Mouse (Mus musculus) hindlimb bud, embryonic 11.5 days (tissue): ENCODE results near the gene Bicc1.
"Not testable (repeated sequence)": the region's sequence is repeated elsewhere in the genome, so short reads cannot be mapped to it uniquely, and the experiment has no call there.

ENCODE experiments used
- DNase-seq: peaks from one replicate; pipeline ENCODE4 v3.0.0-alpha.2; 2012; ENCODE audit warnings: low read depth, low spot score; ENCODE audit errors: extremely low spot score

The Bicc1 gene

GRCm38 (mm10) chr10:71002871-71003270 lies 156.6 kb downstream of the Bicc1 start:
- no peak for DNase-seq

GRCm38 (mm10) chr10:71002186-71002585 lies 157.3 kb downstream of the Bicc1 start:
- no peak for DNase-seq

- DNase-seq, result no peak
These were observed 161.4 kb downstream of the Bicc1 start for GRCm38 (mm10) chr10:70998136-70998535.

GRCm38 (mm10) chr10:70996051-70996450 lies 163.4 kb downstream of the Bicc1 start:
- DNase-seq, result no peak

GRCm38 (mm10) chr10:70994135-70994497 lies 165.4 kb downstream of the Bicc1 start:
- DNase-seq, result no peak

- DNase-seq, result no peak
These were observed 165.9 kb downstream of the Bicc1 start for GRCm38 (mm10) chr10:70993497-70994134.

- no peak for DNase-seq
These were observed 172.1 kb downstream of the Bicc1 start for GRCm38 (mm10) chr10:70987396-70987795.

- no peak for DNase-seq
These were observed 176.3 kb downstream of the Bicc1 start for GRCm38 (mm10) chr10:70983036-70983670.

GRCm38 (mm10) chr10:70982156-70982555 lies 177.3 kb downstream of the Bicc1 start:
- no peak for DNase-seq

- DNase-seq, result no peak
These were observed 179.8 kb downstream of the Bicc1 start for GRCm38 (mm10) chr10:70979657-70980056.

- DNase-seq, result no peak
These were observed 182.4 kb downstream of the Bicc1 start for GRCm38 (mm10) chr10:70977141-70977540.

GRCm38 (mm10) chr10:70976633-70977032 lies 182.9 kb downstream of the Bicc1 start:
- no peak for DNase-seq

- no peak for DNase-seq
These were observed 188.3 kb downstream of the Bicc1 start for GRCm38 (mm10) chr10:70971156-70971555.

- DNase-seq, result no peak
These were observed 190.4 kb downstream of the Bicc1 start for GRCm38 (mm10) chr10:70968848-70969683.

- DNase-seq, result no peak
These were observed 192.7 kb downstream of the Bicc1 start for GRCm38 (mm10) chr10:70966642-70967345.

GRCm38 (mm10) chr10:70964706-70965105 lies 194.8 kb downstream of the Bicc1 start:
- DNase-seq, result no peak

GRCm38 (mm10) chr10:70963599-70964193 lies 195.8 kb downstream of the Bicc1 start:
- peak; percentile 81 for DNase-seq

GRCm38 (mm10) chr10:70961641-70962040 lies 197.9 kb downstream of the Bicc1 start:
- DNase-seq, result no peak

GRCm38 (mm10) chr10:70960396-70960795 lies 199.1 kb downstream of the Bicc1 start:
- not testable (repeated sequence) for DNase-seq

- DNase-seq, result no peak
These were observed 206.7 kb downstream of the Bicc1 start for GRCm38 (mm10) chr10:70952770-70953147.
